Mouse (Mus musculus): ENCODE results near the gene Tbxas1. TPM values are rescaled to one million over a fixed set of nuclear protein-coding genes. Genes with fewer than 3 reads are reported as not detected.

The Tbxas1 gene
- polyA plus RNA-seq, 1 experiment from 2014 or later, result 1.7 TPM

GRCm38 (mm10) chr6:38908401-38908800 is 33.2 kb downstream of the Tbxas1 start:
- Histone ChIP-seq H3K4me1 (ENCODE audit: control insufficient read depth, insufficient read depth, low read length) (peaks cover 16% of the 10 kb centered on the region), H3K36me3 (ENCODE audit: control insufficient read depth, insufficient read depth, low read length) (no peaks in the 10 kb centered on the region), H3K4me2 (no peak overlapping the region), H3K27me3 (ENCODE audit: control insufficient read depth, insufficient read depth, low read length) (no peaks in the 10 kb centered on the region), H3K27ac (ENCODE audit: low read depth, low read length) (no peak overlapping the region), H3K9ac (ENCODE audit: low read depth, low read length) (no peak overlapping the region), H3K9me3 (replicated peaks; ENCODE audit: control insufficient read depth, low read length) (no peaks in the 10 kb centered on the region), H3K4me3 (ENCODE audit: low read depth, low read length) (no peak overlapping the region)
- ATAC-seq (replicated peaks; ENCODE audit: insufficient number of reproducible peaks, low FRiP score, low TSS enrichment), result no peak
- 80% methylated on average over 6 of the region's 6 CpGs for WGBS (ENCODE audit: insufficient replicate concordance)

- WGBS (ENCODE audit: insufficient replicate concordance), result 17% methylated on average over 3 of the region's 3 CpGs
- ATAC-seq (replicated peaks; ENCODE audit: insufficient number of reproducible peaks, low FRiP score, low TSS enrichment), result peak; percentile 86
- H3K27me3 ChIP-seq (ENCODE audit: control insufficient read depth, insufficient read depth, low read length), result no peaks in the 10 kb centered on the region
- peak overlapping the region; percentile 67 for H3K27ac ChIP-seq (ENCODE audit: low read depth, low read length)
- H3K4me2 ChIP-seq, result no peak overlapping the region
- no peaks in the 10 kb centered on the region for H3K36me3 ChIP-seq (ENCODE audit: control insufficient read depth, insufficient read depth, low read length)
- H3K9ac ChIP-seq (ENCODE audit: low read depth, low read length), result peak overlapping the region; percentile 35; the same call in 1 of the 2 replicates
- H3K9me3 ChIP-seq (replicated peaks; ENCODE audit: control insufficient read depth, low read length), result no peaks in the 10 kb centered on the region
- H3K4me1 ChIP-seq (ENCODE audit: control insufficient read depth, insufficient read depth, low read length), result peaks cover 22% of the 10 kb centered on the region
- H3K4me3 ChIP-seq (ENCODE audit: low read depth, low read length), result no peak overlapping the region
Measured at GRCm38 (mm10) chr6:38910828-38911559, 35.8 kb downstream of the Tbxas1 start.

- peaks cover 25% of the 10 kb centered on the region for H3K4me1 ChIP-seq (ENCODE audit: control insufficient read depth, insufficient read depth, low read length)
Measured at GRCm38 (mm10) chr6:38912121-38912660, 37.0 kb downstream of the Tbxas1 start.

GRCm38 (mm10) chr6:38912845-38913244 is 37.6 kb downstream of the Tbxas1 start:
- Histone ChIP-seq H3K9me3 (replicated peaks; ENCODE audit: control insufficient read depth, low read length) (no peaks in the 10 kb centered on the region), H3K27ac (ENCODE audit: low read depth, low read length) (no peak overlapping the region), H3K4me2 (no peak overlapping the region), H3K4me3 (ENCODE audit: low read depth, low read length) (no peak overlapping the region), H3K4me1 (ENCODE audit: control insufficient read depth, insufficient read depth, low read length) (peaks cover 30% of the 10 kb centered on the region), H3K36me3 (ENCODE audit: control insufficient read depth, insufficient read depth, low read length) (no peaks in the 10 kb centered on the region), H3K9ac (ENCODE audit: low read depth, low read length) (no peak overlapping the region), H3K27me3 (ENCODE audit: control insufficient read depth, insufficient read depth, low read length) (no peaks in the 10 kb centered on the region)
- no peak for ATAC-seq (replicated peaks; ENCODE audit: insufficient number of reproducible peaks, low FRiP score, low TSS enrichment)
- WGBS (ENCODE audit: insufficient replicate concordance), result 68% methylated on average over 9 of the region's 9 CpGs

More at GRCm38 (mm10) chr6:38912121-38912660, 37.0 kb downstream of the Tbxas1 start:
- Histone ChIP-seq H3K9me3 (replicated peaks; ENCODE audit: control insufficient read depth, low read length) (no peaks in the 10 kb centered on the region), H3K9ac (ENCODE audit: low read depth, low read length) (no peak overlapping the region; the same call in 1 of the 2 replicates), H3K27ac (ENCODE audit: low read depth, low read length) (peak overlapping the region; percentile 64; the same call in 1 of the 2 replicates), H3K36me3 (ENCODE audit: control insufficient read depth, insufficient read depth, low read length) (no peaks in the 10 kb centered on the region), H3K4me2 (no peak overlapping the region), H3K4me3 (ENCODE audit: low read depth, low read length) (no peak overlapping the region), H3K27me3 (ENCODE audit: control insufficient read depth, insufficient read depth, low read length) (no peaks in the 10 kb centered on the region)
- ATAC-seq (replicated peaks; ENCODE audit: insufficient number of reproducible peaks, low FRiP score, low TSS enrichment), result no peak

- H3K4me1 ChIP-seq (ENCODE audit: control insufficient read depth, insufficient read depth, low read length), result peaks cover 34% of the 10 kb centered on the region
Measured at GRCm38 (mm10) chr6:38913386-38914042, 38.3 kb downstream of the Tbxas1 start.

GRCm38 (mm10) chr6:38914181-38914580 is 39.0 kb downstream of the Tbxas1 start:
- H3K27ac ChIP-seq (ENCODE audit: low read depth, low read length), result no peak overlapping the region
- WGBS (ENCODE audit: insufficient replicate concordance), result 76% methylated on average over 10 of the region's 10 CpGs

More at GRCm38 (mm10) chr6:38913386-38914042, 38.3 kb downstream of the Tbxas1 start:
- no peaks in the 10 kb centered on the region for H3K27me3 ChIP-seq (ENCODE audit: control insufficient read depth, insufficient read depth, low read length)
- H3K4me2 ChIP-seq, result no peak overlapping the region
- no peak overlapping the region for H3K4me3 ChIP-seq (ENCODE audit: low read depth, low read length)
- H3K9ac ChIP-seq (ENCODE audit: low read depth, low read length), result no peak overlapping the region
- no peaks in the 10 kb centered on the region for H3K9me3 ChIP-seq (replicated peaks; ENCODE audit: control insufficient read depth, low read length)
- H3K27ac ChIP-seq (ENCODE audit: low read depth, low read length), result no peak overlapping the region
- no peak for ATAC-seq (replicated peaks; ENCODE audit: insufficient number of reproducible peaks, low FRiP score, low TSS enrichment)
- no peaks in the 10 kb centered on the region for H3K36me3 ChIP-seq (ENCODE audit: control insufficient read depth, insufficient read depth, low read length)
- WGBS (ENCODE audit: insufficient replicate concordance), result 66% methylated on average over 13 of the region's 13 CpGs

GRCm38 (mm10) chr6:38915776-38916175 is 40.6 kb downstream of the Tbxas1 start:
- no peak overlapping the region for H3K4me3 ChIP-seq (ENCODE audit: low read depth, low read length)
- ATAC-seq (replicated peaks; ENCODE audit: insufficient number of reproducible peaks, low FRiP score, low TSS enrichment), result no peak
- no peaks in the 10 kb centered on the region for H3K36me3 ChIP-seq (ENCODE audit: control insufficient read depth, insufficient read depth, low read length)
- H3K27me3 ChIP-seq (ENCODE audit: control insufficient read depth, insufficient read depth, low read length), result no peaks in the 10 kb centered on the region
- 73% methylated on average over 5 of the region's 5 CpGs for WGBS (ENCODE audit: insufficient replicate concordance)
- H3K4me2 ChIP-seq, result no peak overlapping the region
- peaks cover 30% of the 10 kb centered on the region for H3K4me1 ChIP-seq (ENCODE audit: control insufficient read depth, insufficient read depth, low read length)
- no peak overlapping the region for H3K27ac ChIP-seq (ENCODE audit: low read depth, low read length)
- H3K9ac ChIP-seq (ENCODE audit: low read depth, low read length), result no peak overlapping the region
- H3K9me3 ChIP-seq (replicated peaks; ENCODE audit: control insufficient read depth, low read length), result no peaks in the 10 kb centered on the region

More at GRCm38 (mm10) chr6:38914181-38914580, 39.0 kb downstream of the Tbxas1 start:
- Histone ChIP-seq H3K4me2 (no peak overlapping the region), H3K36me3 (ENCODE audit: control insufficient read depth, insufficient read depth, low read length) (no peaks in the 10 kb centered on the region), H3K9me3 (replicated peaks; ENCODE audit: control insufficient read depth, low read length) (no peaks in the 10 kb centered on the region), H3K9ac (ENCODE audit: low read depth, low read length) (no peak overlapping the region), H3K4me3 (ENCODE audit: low read depth, low read length) (no peak overlapping the region), H3K4me1 (ENCODE audit: control insufficient read depth, insufficient read depth, low read length) (peaks cover 34% of the 10 kb centered on the region), H3K27me3 (ENCODE audit: control insufficient read depth, insufficient read depth, low read length) (no peaks in the 10 kb centered on the region)
- ATAC-seq (replicated peaks; ENCODE audit: insufficient number of reproducible peaks, low FRiP score, low TSS enrichment), result no peak

- Histone ChIP-seq H3K4me3 (ENCODE audit: low read depth, low read length) (no peak overlapping the region), H3K4me2 (no peak overlapping the region), H3K36me3 (ENCODE audit: control insufficient read depth, insufficient read depth, low read length) (no peaks in the 10 kb centered on the region), H3K9me3 (replicated peaks; ENCODE audit: control insufficient read depth, low read length) (no peaks in the 10 kb centered on the region), H3K4me1 (ENCODE audit: control insufficient read depth, insufficient read depth, low read length) (peaks cover 32% of the 10 kb centered on the region), H3K9ac (ENCODE audit: low read depth, low read length) (no peak overlapping the region), H3K27ac (ENCODE audit: low read depth, low read length) (no peak overlapping the region), H3K27me3 (ENCODE audit: control insufficient read depth, insufficient read depth, low read length) (no peaks in the 10 kb centered on the region)
- no peak for ATAC-seq (replicated peaks; ENCODE audit: insufficient number of reproducible peaks, low FRiP score, low TSS enrichment)
- WGBS (ENCODE audit: insufficient replicate concordance), result 73% methylated on average over 4 of the region's 4 CpGs
Measured at GRCm38 (mm10) chr6:38916571-38916970, 41.4 kb downstream of the Tbxas1 start.

Measured in heart, embryonic 11.5 days (tissue).